Mouse (Mus musculus) adrenal gland, postnatal 4 days (tissue): ENCODE results near the gene Suds3. TPM values are rescaled to one million over a fixed set of nuclear protein-coding genes. Genes with fewer than 3 reads are reported as not detected.
A peak's percentile ranks its signal among the peaks of the same experiment; 100 is the strongest.

Experiments used
- DNase-seq, 2 experiments: peaks; one replicate each; pipeline ENCODE4 v3.0.0; 2021 to 2022; ENCODE audit warnings: low spot score in 2 of 2, mixed read lengths in 2 of 2
- total RNA-seq, 2 experiments: library from RNA; stranded (reverse); gene quantifications; 2 replicates each; pipeline ENCODE4 v1.2.3; 2021

The Suds3 gene
- total RNA-seq, 2 experiments from 2014 or later: 97.0 to 108 TPM

- DNase-seq: no peak
These were observed 21.1 kb upstream of the Suds3 start for GRCm38 (mm10) chr5:117137011-117137410.

- DNase-seq: no peak
These were observed 20.7 kb upstream of the Suds3 start for GRCm38 (mm10) chr5:117136570-117136969.

GRCm38 (mm10) chr5:117135869-117136268 lies 20.0 kb upstream of the Suds3 start:
- no peak for DNase-seq

GRCm38 (mm10) chr5:117134889-117135456 lies 19.1 kb upstream of the Suds3 start:
- no peak for DNase-seq

GRCm38 (mm10) chr5:117134066-117134888 lies 18.4 kb upstream of the Suds3 start:
- no peak for DNase-seq

GRCm38 (mm10) chr5:117133446-117134065 lies 17.6 kb upstream of the Suds3 start:
- no peak for DNase-seq

- DNase-seq: no peak
These were observed 14.8 kb upstream of the Suds3 start for GRCm38 (mm10) chr5:117130726-117131125.

- DNase-seq: no peak
These were observed 11.1 kb upstream of the Suds3 start for GRCm38 (mm10) chr5:117127051-117127450.

- DNase-seq: no peak
These were observed 9.8 kb upstream of the Suds3 start for GRCm38 (mm10) chr5:117125482-117126346.

GRCm38 (mm10) chr5:117123840-117124239 lies 7.9 kb upstream of the Suds3 start:
- DNase-seq: no peak

GRCm38 (mm10) chr5:117123102-117123501 lies 7.2 kb upstream of the Suds3 start:
- DNase-seq: no peak

GRCm38 (mm10) chr5:117121657-117122056 lies 5.7 kb upstream of the Suds3 start:
- DNase-seq: no peak

- no peak for DNase-seq
These were observed 4.9 kb upstream of the Suds3 start for GRCm38 (mm10) chr5:117120489-117121466.

- DNase-seq: peak; percentile 97 to 99
These were observed 4.0 kb upstream of the Suds3 start, which contains the start of gene Taok3 for GRCm38 (mm10) chr5:117119777-117120488. TSS of gene Taok3 (plus strand) at chr5:117120129.

- no peak for DNase-seq
These were observed 2.9 kb upstream of the Suds3 start for GRCm38 (mm10) chr5:117118850-117119249.

- no peak for DNase-seq
These were observed 2.3 kb upstream of the Suds3 start for GRCm38 (mm10) chr5:117118220-117118619.

- DNase-seq: no peak
These were observed 1.8 kb upstream of the Suds3 start for GRCm38 (mm10) chr5:117117716-117118115.

GRCm38 (mm10) chr5:117117241-117117640 lies 1.3 kb upstream of the Suds3 start:
- DNase-seq: no peak

GRCm38 (mm10) chr5:117116660-117117059 lies 747 bp upstream of the Suds3 start:
- no peak for DNase-seq
